Mouse (Mus musculus) heart, postnatal 25 days (tissue): Measurements from ENCODE around the gene Tmem159. TPM values are rescaled to one million over a fixed set of nuclear protein-coding genes. Genes with fewer than 3 reads are reported as not detected.

Experiments
- DNase-seq: peaks from one replicate; pipeline ENCODE4 v3.0.0; 2022; ENCODE audit warnings: low spot score
- intact Hi-C: fragments of 180-260 bp; cut with DNase I; formaldehyde crosslinking; loops from one replicate; pipeline ENCODE4 v1.15.1; 2025
- total RNA-seq, 2 experiments: library from RNA; stranded (reverse); gene quantifications; 2 replicates each; pipeline ENCODE4 v1.2.3; 2021

Gene Tmem159
- total RNA-seq, 2 experiments from 2014 or later = 19.5 to 23.2 TPM

DNA sequence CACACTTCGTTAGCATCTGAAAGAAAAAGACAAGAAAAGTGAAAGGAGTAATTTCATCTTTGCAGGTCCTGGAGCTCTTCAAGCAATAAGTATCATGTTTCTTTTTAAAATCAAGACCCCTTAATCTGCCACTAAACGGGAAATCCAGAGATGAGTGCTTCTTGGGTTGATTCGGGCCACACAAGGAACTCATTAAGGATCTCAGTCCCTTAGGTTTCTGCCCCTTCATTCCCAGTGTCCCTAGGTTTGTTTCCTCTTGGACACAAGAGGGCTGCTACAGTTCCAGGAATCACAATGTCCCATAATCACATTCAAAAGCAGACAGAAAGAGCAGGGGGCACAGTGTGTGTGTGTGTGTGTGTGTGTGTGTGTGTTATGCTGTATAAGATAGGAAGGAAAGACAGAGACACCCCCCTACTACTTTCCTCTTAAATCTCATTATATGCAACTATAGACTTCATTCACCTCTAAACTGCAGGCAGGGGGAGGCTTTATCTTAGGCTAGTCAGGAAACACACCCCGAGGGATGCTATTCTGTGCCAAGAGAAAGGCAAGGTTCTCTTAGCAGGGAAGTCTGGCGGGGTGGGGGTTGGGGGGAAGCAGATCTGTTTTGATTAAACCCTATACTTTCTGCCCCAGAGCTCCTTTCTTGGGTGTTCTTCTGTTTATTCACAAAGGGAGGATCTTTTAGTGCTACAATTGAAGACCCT lies 25.0 kb downstream of the Tmem159 start:
- DNase-seq = no peak
- intact Hi-C loops = no loop called here

DNA sequence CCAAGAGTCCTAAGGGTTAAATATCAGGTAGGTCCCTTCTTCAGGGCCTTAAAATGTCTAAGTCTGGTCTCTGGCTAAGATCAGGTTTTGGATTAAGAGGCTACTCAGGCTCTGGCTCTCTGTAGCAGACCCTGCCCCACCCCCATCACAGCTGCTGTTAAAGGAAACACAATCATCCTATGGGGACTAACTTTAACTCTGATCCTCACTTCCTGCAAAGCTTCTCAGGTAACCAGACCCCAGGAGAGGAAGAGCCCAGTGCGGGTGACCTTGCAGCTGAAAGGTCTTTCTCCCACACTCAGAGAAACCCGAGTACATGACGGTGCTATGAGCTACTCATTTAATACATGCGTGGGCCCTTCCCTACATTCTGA lies 25.5 kb downstream of the Tmem159 start:
- DNase-seq = no peak
- intact Hi-C loops = no loop called here

DNA sequence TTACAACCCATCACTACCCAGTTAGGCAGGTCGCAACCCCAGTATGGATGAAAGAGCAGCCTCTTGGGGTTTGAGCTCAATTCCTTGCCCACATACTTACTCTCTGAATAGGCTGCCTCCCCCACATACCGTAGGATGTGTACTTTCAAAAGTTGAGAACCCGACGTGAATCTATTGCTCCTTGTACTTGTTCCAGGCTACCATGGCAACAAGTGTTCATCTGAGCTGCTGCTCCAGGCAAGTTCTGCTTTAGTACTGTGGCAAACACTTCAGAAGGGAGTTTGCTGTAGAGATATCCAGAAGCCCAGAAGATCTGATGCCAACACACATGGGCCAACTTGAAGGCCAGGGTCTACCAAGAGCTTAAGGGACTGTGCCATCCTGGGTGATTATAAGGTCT lies 26.8 kb downstream of the Tmem159 start:
- DNase-seq = no peak
- intact Hi-C loops = no loop called here

- DNase-seq = no peak
- intact Hi-C loops = no loop called here
Observed at GRCm38 (mm10) chr7:120142743-120143142, 40.6 kb downstream of the Tmem159 start.

DNA sequence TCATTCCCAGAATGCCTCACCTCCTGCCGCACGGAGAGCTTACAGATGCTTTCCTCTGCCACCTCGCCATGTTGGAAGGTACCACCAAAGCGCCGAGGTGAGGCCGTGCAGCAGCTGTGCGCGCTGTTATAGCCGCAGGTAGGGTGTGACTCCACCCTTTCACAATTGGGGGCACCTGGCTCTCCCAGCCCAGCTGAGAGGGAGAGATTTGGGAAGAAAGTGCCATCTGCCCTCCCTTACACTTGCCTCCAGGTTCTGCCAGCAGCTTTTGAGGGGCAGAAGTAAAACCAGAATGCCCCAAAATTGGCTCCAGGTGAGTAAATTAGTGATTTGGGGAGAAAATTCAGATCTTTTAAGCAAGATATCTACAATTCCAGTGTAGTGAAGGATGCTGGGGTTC lies 43.0 kb downstream of the Tmem159 start, which contains the start of gene Zp2:
TSS of gene Zp2 (minus strand) at position 101 of the 400 bp plus-strand sequence.
- intact Hi-C loops = no loop called here
- no peak for DNase-seq

DNA sequence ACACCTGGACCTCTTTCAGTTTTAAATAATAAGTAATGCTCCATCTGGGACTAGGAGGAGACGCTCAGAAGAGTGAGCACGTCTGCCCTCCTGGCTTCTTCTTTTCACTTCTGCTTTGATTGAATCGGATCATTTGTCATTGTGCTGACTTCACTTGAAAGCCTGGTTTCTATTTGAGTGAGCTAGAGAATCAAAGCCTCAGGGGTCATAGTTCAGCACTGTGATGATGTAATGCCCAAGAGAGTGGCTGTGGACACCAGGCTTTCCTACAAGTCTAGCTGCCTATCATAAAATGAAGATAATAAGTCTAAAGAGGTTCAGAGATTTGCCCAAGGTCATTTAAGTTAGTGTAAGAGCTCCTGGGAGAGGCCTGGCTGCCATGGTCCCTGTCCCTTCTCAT lies 48.1 kb downstream of the Tmem159 start:
- DNase-seq = no peak
- intact Hi-C loops = no loop called here

DNA sequence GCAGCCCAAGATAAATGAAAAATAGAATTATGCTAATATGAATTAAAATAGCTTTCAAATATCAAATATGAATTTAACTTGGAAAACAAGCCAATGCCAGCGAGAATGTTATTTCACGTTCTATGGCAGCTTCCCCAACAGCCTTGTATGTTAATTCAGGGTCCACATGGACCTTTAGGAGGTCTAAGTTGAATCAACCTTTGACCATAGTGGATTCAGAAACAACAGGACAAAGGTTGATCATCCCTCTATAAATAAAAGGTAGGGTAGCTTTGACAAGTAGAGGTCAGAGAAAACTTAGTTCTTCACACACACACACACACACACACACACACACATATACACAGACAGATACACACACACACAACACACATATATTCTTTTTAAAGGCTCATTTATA lies 48.7 kb downstream of the Tmem159 start:
- intact Hi-C loops = no loop called here

GRCm38 (mm10) chr7:120156841-120157409 lies 54.8 kb downstream of the Tmem159 start:
- no peak for DNase-seq
- intact Hi-C loops = no loop called here

More for the DNA sequence above, 48.7 kb downstream of the Tmem159 start:
- no peak for DNase-seq

DNA sequence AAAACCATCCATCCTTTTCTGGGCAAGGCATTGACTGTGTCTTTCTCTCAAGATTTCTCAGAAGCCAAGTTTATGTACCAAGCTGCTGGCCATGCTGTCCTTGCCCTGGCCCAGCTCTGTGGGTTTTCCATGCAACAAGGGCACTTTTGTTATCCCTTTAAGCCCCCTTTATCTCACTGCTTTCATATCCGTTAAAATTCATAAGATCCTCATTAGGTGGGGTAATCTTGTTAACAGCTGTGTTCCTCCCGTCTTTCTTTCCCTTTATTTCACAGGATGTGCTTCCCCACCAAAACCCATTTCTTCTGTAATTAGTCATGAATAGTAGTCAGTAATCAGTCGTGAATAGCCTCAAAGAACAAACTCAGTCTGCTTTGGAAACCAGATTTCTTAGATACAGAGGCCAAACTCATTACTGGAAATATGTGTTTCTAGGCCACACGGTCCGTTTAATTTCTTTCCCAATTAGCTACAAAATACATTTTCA lies 55.5 kb downstream of the Tmem159 start:
- no peak for DNase-seq
- intact Hi-C loops = no loop called here

- intact Hi-C loops = no loop called here
- DNase-seq = no peak
Observed at GRCm38 (mm10) chr7:120158121-120158613, 56.0 kb downstream of the Tmem159 start.

GRCm38 (mm10) chr7:120163581-120164251 lies 61.6 kb downstream of the Tmem159 start:
- intact Hi-C loops = no loop called here
- no peak for DNase-seq

Other genes starting within 250 kb of the Tmem159 start
- gene Lyrm1, start 206.5 kb upstream of the Tmem159 start, total RNA-seq = 1 to 10 TPM; 7.8 to 8.1 TPM
- 10 to 100 TPM; 10.9 to 15.1 TPM for gene Dcun1d3, start 206.1 kb upstream of the Tmem159 start, total RNA-seq
- gene Dnah3, start 7.1 kb upstream of the Tmem159 start, total RNA-seq = not detected
- gene Zp2, start 42.9 kb downstream of the Tmem159 start, total RNA-seq = under 1 TPM; 0.34 to 0.49 TPM
- under 1 TPM in 1 of 2 experiments, not detected in 1; 0.16 TPM for gene Anks4b, start 71.5 kb downstream of the Tmem159 start, total RNA-seq
- gene Crym, start 99.8 kb downstream of the Tmem159 start, total RNA-seq = under 1 TPM; 0.36 to 0.45 TPM
- gene Abca14, start 101.6 kb downstream of the Tmem159 start, total RNA-seq = not detected
- not detected for gene Abca15, start 226.3 kb downstream of the Tmem159 start, total RNA-seq